Mouse (Mus musculus): ENCODE data around the gene Fyn. TPM values are rescaled to one million over a fixed set of nuclear protein-coding genes. Genes with fewer than 3 reads are reported as not detected.
A peak's percentile ranks its signal among the peaks of the same experiment; 100 is the strongest.

The Fyn gene
- polyA plus RNA-seq, 1 experiment from 2014 or later: 79.1 TPM

DNA sequence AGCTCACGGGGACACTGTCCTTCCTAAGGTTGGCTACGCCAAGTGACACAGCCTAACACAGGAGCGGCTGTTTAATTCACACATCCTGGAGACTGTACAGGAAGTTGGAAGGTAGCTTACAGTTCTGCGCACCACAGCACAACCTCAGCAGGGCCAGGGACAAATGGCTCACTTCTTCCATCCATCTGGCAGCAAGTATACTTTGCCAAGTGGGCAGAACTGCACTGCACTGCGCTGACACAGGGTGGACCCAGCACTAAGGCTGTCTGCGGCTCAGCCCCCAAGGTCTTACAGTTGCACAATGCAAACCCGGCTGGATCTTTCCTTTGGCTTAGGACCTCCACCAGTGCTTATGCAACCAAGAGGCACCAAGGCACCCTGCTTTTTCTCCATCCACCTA lies 138.2 kb downstream of the Fyn start:
- no peak overlapping the region for H3K4me3 ChIP-seq
- H3K9me3 ChIP-seq: no peaks in the 10 kb centered on the region
- peak overlapping the region; percentile 69 for H3K27ac ChIP-seq (replicated peaks)
- H3K9ac ChIP-seq: no peak overlapping the region
- peaks cover 86% of the 10 kb centered on the region for H3K4me1 ChIP-seq (replicated peaks)
- H3K4me2 ChIP-seq: no peak overlapping the region
- peak; percentile 47 for ATAC-seq (ENCODE audit: low FRiP score, low read depth)
- WGBS: 62% methylated on average over 7 of the region's 7 CpGs
- no peaks in the 10 kb centered on the region for H3K36me3 ChIP-seq
- no peaks in the 10 kb centered on the region for H3K27me3 ChIP-seq

DNA sequence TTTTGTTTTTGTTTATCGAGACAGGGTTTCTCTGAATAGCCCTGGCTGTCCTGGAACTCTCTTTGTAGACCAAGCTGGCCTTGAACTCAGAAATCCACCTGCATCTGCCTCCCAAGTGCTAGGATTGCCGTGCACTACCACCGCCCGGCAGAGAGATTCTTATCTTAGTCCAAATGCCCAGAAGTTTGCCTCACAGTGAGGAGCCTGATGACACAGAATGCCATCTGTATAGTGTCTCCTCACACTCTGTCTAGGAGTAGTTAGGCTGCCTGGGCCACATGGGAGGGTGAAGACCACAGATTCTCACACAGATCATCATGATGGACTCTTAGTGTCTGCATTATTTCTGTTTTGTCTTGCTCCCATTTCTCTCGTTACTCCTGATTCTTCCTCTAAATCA lies 140.1 kb downstream of the Fyn start:
- 87% methylated on average over 5 of the region's 5 CpGs for WGBS
- H3K4me2 ChIP-seq: no peak overlapping the region
- no peak for ATAC-seq (ENCODE audit: low FRiP score, low read depth)
- no peaks in the 10 kb centered on the region for H3K27me3 ChIP-seq
- H3K9me3 ChIP-seq: no peaks in the 10 kb centered on the region
- no peak overlapping the region for H3K27ac ChIP-seq (replicated peaks)
- no peak overlapping the region for H3K4me3 ChIP-seq
- no peaks in the 10 kb centered on the region for H3K36me3 ChIP-seq
- peaks cover 69% of the 10 kb centered on the region for H3K4me1 ChIP-seq (replicated peaks)
- H3K9ac ChIP-seq: no peak overlapping the region

DNA sequence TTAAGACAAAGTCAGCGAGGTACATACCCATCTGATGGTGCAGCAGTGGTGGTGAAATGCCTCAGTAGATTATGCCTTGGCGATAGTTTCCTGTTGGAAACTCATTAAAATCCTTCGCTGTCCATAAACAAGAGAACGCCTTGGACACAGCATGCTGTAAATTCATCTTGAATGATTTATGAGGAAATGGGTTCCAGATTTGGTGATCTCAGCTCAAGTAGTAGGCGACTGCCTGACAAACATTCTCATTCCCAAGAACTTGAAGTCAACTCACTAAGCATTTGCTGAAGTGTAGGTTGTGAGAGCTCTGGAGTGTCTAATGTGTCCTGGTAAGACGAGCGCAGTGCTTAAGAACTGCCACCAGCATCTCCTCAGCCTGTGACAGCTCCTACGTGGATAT lies 141.3 kb downstream of the Fyn start:
- WGBS: 68% methylated on average over 8 of the region's 8 CpGs

DNA sequence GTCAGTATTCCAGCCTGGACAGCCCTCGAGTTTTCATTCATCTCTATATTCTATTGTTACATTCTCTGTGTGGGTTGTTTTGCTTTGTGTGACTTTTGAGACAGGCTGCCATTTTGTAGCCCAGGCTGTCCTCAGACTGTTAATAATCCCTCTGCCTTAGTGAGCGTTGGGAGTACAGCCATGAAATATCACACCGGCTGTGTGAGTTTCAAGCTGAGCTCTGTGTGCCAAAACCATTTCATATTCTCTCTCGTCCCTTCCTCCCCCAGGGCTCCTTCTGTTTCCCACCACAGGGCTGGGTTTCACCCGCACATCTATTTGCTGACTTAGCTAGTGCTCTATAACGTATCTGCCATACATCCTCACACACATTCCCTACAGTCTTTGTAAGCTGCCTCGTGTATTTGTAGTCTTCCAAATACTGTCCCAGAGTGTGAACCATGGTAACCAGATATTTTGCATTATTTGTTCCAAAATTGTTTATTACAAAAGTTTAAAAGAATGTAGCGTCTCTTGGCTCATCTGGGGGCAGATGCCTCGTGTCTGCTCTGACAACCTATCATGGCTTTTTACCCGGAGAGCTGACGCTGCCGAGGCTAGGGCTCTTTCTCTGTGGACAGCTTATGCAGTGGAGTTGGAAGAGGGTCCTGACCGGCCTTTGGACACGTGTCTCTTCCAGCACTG lies 144.1 kb downstream of the Fyn start:
- 72% methylated on average over 14 of the region's 14 CpGs for WGBS
- H3K36me3 ChIP-seq: peaks cover 7% of the 10 kb centered on the region; the same call in 1 of the 2 replicates
- no peaks in the 10 kb centered on the region for H3K27me3 ChIP-seq
- peaks cover 46% of the 10 kb centered on the region for H3K4me1 ChIP-seq (replicated peaks)
- H3K27ac ChIP-seq (replicated peaks): no peak overlapping the region
- no peak overlapping the region for H3K4me2 ChIP-seq
- H3K9ac ChIP-seq: no peak overlapping the region
- no peak for ATAC-seq (ENCODE audit: low FRiP score, low read depth)
- no peak overlapping the region for H3K4me3 ChIP-seq
- no peaks in the 10 kb centered on the region for H3K9me3 ChIP-seq

More for the DNA sequence above, 141.3 kb downstream of the Fyn start:
- Histone ChIP-seq H3K9me3 (no peaks in the 10 kb centered on the region), H3K4me3 (no peak overlapping the region), H3K4me2 (no peak overlapping the region), H3K27me3 (no peaks in the 10 kb centered on the region), H3K9ac (no peak overlapping the region), H3K4me1 (replicated peaks) (peaks cover 60% of the 10 kb centered on the region), H3K27ac (replicated peaks) (no peak overlapping the region), H3K36me3 (no peaks in the 10 kb centered on the region)
- no peak for ATAC-seq (ENCODE audit: low FRiP score, low read depth)

DNA sequence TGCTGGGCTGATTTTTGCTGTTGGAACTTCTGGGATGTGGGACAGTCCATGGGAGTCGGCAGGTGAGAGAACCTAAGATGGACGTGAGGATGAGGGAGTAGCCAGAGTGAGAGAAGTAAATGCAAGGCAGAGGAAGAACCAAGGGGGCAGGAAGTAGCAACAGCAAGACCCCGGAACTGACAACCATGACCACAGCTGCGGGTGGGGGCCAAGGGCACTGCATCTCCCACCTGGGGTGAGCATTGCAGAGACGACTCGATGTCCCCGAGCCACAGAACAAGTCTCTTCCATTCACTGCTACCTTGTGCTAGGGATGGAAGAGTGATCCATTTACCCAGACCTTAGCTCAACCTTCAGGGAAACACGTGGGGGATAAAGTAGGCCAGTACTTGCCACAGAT lies 146.3 kb downstream of the Fyn start:
- Histone ChIP-seq H3K36me3 (peaks cover 7% of the 10 kb centered on the region; the same call in 1 of the 2 replicates), H3K4me2 (no peak overlapping the region), H3K4me3 (no peak overlapping the region), H3K27me3 (no peaks in the 10 kb centered on the region), H3K27ac (replicated peaks) (no peak overlapping the region), H3K9me3 (no peaks in the 10 kb centered on the region), H3K9ac (no peak overlapping the region), H3K4me1 (replicated peaks) (peaks cover 52% of the 10 kb centered on the region)
- no peak for ATAC-seq (ENCODE audit: low FRiP score, low read depth)
- 96% methylated on average over 8 of the region's 8 CpGs for WGBS

DNA sequence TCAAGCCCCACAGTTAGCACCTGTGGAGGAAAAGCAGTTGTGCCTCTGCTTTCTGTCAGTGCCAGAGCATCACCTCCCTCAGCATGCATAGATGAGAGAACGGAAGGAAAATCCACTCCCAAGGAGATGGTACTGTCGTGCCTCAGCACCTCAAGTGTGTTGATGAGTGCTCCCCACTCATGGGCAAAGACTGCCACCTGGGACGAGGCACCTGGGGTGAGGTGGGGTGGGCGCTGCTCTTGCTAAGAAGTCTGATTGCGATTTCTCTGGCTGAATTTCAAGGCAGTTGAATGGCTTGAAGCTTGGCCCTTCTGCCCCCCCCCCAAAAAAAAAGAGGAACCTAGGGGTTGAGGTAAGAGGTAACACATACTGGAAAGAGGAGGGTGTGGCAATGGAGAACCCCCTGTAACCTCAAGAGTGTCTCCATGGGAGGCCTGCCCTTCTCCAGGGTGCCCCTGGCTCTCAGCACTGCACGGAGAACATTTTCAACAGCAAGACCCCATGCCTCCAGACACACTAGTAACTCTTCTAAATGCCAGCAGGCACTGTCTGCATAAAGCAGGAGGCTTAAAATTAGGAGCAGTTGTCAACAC lies 148.0 kb downstream of the Fyn start:
- no peak for ATAC-seq (ENCODE audit: low FRiP score, low read depth)
- H3K9ac ChIP-seq: no peak overlapping the region
- WGBS: 79% methylated on average over 6 of the region's 6 CpGs
- H3K4me2 ChIP-seq: no peak overlapping the region
- no peak overlapping the region for H3K4me3 ChIP-seq
- H3K9me3 ChIP-seq: no peaks in the 10 kb centered on the region
- peaks cover 7% of the 10 kb centered on the region; the same call in 1 of the 2 replicates for H3K36me3 ChIP-seq
- H3K4me1 ChIP-seq (replicated peaks): peaks cover 50% of the 10 kb centered on the region
- no peaks in the 10 kb centered on the region for H3K27me3 ChIP-seq
- H3K27ac ChIP-seq (replicated peaks): no peak overlapping the region

DNA sequence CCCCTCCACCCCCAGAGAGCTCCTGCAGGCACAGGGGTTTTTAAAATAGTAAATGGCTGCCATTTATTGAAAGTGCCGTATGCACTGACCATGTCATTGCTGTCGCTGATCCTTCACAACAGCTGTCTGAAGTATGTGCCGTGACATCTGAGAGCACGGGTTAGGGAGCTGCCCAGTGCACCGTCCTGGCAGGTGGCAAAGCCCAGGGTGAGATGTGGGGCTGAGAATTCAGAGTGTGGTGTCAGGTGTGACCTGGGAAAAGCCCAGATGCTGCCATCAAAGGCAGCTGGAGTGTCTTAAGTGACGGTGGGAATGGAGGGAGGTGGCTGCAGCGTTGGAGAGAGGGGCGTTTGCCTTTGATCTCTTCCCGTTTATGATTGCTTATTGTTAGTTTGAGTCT lies 148.7 kb downstream of the Fyn start:
- 25% methylated on average over 9 of the region's 9 CpGs for WGBS
- Histone ChIP-seq H3K36me3 (peaks cover 7% of the 10 kb centered on the region; the same call in 1 of the 2 replicates), H3K4me1 (replicated peaks) (peaks cover 55% of the 10 kb centered on the region), H3K9ac (no peak overlapping the region), H3K9me3 (no peaks in the 10 kb centered on the region), H3K4me2 (no peak overlapping the region), H3K4me3 (no peak overlapping the region), H3K27ac (replicated peaks) (peak overlapping the region; percentile 37; the same call in 1 of the 2 replicates), H3K27me3 (no peaks in the 10 kb centered on the region)
- ATAC-seq (ENCODE audit: low FRiP score, low read depth): no peak

DNA sequence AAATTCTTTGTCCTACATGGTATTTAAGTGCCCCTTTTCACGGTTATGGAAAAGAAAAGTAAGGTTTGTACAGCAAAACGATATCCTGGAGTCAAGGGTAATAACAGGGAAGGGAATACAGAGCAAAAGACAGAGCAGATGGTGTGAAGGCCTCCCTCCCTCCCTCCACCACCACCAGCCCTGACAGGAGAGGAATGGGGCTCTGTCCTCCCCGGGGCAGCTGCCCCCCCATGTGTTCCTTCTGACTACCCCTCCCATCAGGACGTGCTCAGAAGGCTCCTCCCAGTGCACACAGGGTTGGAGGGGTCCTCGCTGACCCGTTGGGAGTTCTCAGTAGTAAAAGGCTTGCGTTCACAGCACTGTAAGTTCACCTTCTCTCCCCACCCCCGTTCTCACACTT lies 149.6 kb downstream of the Fyn start:
- Histone ChIP-seq H3K36me3 (peaks cover 7% of the 10 kb centered on the region; the same call in 1 of the 2 replicates), H3K4me2 (no peak overlapping the region), H3K27ac (replicated peaks) (no peak overlapping the region), H3K9ac (no peak overlapping the region), H3K9me3 (no peaks in the 10 kb centered on the region), H3K27me3 (no peaks in the 10 kb centered on the region), H3K4me1 (replicated peaks) (peaks cover 63% of the 10 kb centered on the region), H3K4me3 (no peak overlapping the region)
- WGBS: 39% methylated on average over 8 of the region's 8 CpGs
- no peak for ATAC-seq (ENCODE audit: low FRiP score, low read depth)

DNA sequence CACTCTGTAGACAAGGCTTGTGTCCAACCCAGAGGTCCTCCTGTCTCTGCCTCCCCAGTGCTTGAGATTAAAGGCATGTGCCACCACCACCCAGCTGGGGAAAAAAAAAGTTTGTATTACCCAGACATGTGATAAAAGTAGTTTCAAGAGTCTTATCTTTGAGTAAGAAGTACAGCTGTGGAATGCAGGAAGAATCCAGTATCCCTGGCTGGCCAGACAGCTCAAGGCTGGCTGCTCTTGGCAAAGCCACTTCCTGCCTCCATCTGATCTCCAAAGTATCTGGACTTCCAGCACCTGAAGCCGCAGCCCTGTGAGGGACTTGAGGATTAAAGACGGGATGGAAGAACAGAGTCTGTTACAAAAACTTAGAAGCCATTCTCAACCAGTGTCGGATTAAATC lies 150.2 kb downstream of the Fyn start:
- Histone ChIP-seq H3K9me3 (no peaks in the 10 kb centered on the region), H3K4me2 (no peak overlapping the region), H3K36me3 (peaks cover 7% of the 10 kb centered on the region; the same call in 1 of the 2 replicates), H3K27me3 (no peaks in the 10 kb centered on the region), H3K4me1 (replicated peaks) (peaks cover 67% of the 10 kb centered on the region), H3K4me3 (no peak overlapping the region), H3K27ac (replicated peaks) (no peak overlapping the region), H3K9ac (no peak overlapping the region)
- no peak for ATAC-seq (ENCODE audit: low FRiP score, low read depth)
- WGBS: 87% methylated on average over 3 of the region's 3 CpGs

DNA sequence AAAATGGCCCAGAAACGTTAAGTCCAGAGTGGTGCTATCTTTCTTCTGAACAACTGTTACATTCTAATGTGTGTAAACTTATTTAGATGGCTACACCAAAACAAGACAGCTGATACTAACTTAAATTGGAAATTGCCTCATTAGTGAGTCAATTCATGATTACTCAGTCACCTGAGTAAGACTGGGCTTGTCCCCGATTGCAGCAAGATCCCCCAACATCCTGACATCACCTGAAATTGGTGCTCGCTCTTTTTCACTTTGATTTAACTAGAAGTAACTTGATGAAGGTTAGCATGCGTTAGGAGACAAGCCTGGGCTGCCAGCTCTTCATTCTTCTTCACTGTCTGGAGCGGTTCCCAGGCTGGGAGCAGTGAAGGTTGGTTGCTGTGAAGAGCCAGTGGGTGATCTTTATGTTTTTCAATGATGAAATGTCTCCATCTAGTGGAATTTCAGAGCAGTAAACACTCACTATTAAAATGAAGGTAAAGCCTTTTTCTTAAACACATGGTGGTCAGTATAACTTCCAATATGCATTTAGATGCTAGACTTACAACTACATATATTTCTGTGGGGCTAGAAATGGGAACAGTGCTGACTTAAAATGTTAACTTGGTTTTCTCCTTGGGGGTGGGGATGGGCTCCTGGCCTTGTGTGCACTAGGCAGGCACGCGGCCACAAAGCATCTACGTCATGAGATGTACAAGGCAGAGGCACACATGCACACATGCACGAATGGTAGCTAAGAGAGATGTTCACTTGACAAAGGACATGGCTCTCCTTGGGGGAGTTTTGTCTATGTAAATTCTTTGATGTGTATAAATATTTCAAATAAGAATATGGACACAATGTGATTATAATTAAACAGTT lies 151.7 kb downstream of the Fyn start:
- Histone ChIP-seq H3K27ac (replicated peaks) (peak overlapping the region; percentile 60), H3K9ac (no peak overlapping the region), H3K4me3 (no peak overlapping the region), H3K9me3 (no peaks in the 10 kb centered on the region), H3K27me3 (no peaks in the 10 kb centered on the region), H3K4me1 (replicated peaks) (peaks cover 79% of the 10 kb centered on the region), H3K4me2 (no peak overlapping the region), H3K36me3 (peaks cover 4% of the 10 kb centered on the region; the same call in 1 of the 2 replicates)
- ATAC-seq (ENCODE audit: low FRiP score, low read depth): peak; percentile 82
- WGBS: 41% methylated on average over 9 of the region's 9 CpGs

DNA sequence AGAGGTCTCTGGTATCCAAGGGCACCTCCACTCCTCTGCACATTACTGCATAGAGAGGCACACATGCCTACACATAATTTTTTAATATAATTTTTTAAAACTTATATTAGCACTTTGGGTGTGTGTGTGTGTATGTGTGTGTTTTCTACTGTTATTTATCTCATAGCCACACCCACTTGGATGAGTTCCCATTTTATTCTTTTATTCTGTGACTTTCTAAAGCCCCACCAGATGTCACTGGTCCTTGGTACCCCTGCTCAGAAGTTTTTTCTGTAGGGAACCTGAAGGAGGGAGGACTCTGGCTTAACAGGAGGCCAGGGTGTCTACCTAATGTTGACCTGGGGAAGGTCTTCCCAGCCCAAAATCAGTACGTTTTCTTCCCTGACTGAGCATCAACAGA lies 152.7 kb downstream of the Fyn start:
- H3K27ac ChIP-seq (replicated peaks): no peak overlapping the region
- no peak overlapping the region for H3K4me2 ChIP-seq
- ATAC-seq (ENCODE audit: low FRiP score, low read depth): no peak
- WGBS: 73% methylated on average over 1 of the region's 1 CpGs
- no peaks in the 10 kb centered on the region for H3K36me3 ChIP-seq
- H3K4me3 ChIP-seq: no peak overlapping the region
- H3K4me1 ChIP-seq (replicated peaks): peaks cover 79% of the 10 kb centered on the region
- no peaks in the 10 kb centered on the region for H3K9me3 ChIP-seq
- no peak overlapping the region for H3K9ac ChIP-seq
- H3K27me3 ChIP-seq: no peaks in the 10 kb centered on the region

DNA sequence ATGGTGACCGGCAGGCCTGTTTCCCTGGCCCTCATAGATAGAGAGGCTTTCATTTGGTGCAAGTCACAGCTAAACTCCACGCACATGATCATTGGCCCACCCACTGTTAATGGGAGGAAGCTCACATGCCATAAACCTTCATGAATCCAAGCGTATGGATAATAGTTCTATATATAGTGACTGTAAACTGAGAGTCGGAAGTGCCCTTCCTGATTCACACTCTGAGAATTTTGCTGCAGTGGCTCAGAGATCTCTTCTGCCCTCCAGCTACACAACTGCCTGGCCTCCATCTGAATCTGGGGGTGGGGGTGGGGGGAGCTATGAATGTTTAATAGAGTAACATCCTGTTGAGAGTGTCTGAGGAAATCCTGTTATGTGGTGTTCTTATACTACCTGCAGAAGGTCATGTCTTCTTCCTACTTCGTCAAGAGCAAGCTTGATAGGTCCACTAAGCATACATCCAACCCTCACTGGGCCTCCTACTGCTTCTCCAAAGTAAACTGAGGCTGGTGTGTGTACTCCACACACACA lies 153.3 kb downstream of the Fyn start:
- no peak for ATAC-seq (ENCODE audit: low FRiP score, low read depth)
- H3K27ac ChIP-seq (replicated peaks): 0 out of 2 replicates have a peak overlapping the region, but pooled peaks have one; percentile 49
- no peak overlapping the region for H3K4me3 ChIP-seq
- H3K27me3 ChIP-seq: no peaks in the 10 kb centered on the region
- peaks cover 4% of the 10 kb centered on the region; the same call in 1 of the 2 replicates for H3K36me3 ChIP-seq
- H3K4me1 ChIP-seq (replicated peaks): peaks cover 76% of the 10 kb centered on the region
- no peak overlapping the region for H3K9ac ChIP-seq
- no peaks in the 10 kb centered on the region for H3K9me3 ChIP-seq
- WGBS: 65% methylated on average over 5 of the region's 5 CpGs
- H3K4me2 ChIP-seq: no peak overlapping the region

All from hindbrain, embryonic 15.5 days (tissue).